Mouse (Mus musculus) skeletal muscle tissue, adult 2 months (tissue): ENCODE data around the gene Litaf.
A peak's percentile ranks its signal among the peaks of the same experiment; 100 is the strongest.
"Not testable (repeated sequence)": the region's sequence is repeated elsewhere in the genome, so short reads cannot be mapped to it uniquely, and the experiment has no call there.

Experiments used
- DNase-seq: peaks from one replicate; pipeline ENCODE4 v3.0.0-alpha.2; 2012; ENCODE audit warnings: low read depth, low spot score

The Litaf gene

DNA sequence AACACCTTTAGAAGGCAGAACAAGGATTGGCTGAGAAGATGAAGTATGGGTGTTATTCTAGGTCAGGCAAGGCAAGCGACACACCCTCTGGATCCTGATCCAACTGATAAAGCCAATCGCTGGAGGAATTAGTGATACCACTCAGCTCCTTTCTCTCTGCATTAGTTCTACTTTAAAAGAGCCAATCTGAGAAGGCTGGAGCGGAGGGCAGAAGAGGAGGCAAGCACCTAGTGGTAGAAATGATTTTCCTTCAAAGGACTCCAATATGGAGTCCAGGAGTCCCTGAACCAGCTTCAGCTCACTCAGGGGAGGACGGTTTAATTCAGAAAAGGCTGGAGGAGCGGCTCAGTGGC lies 74.2 kb downstream of the Litaf start:
- no peak for DNase-seq

DNA sequence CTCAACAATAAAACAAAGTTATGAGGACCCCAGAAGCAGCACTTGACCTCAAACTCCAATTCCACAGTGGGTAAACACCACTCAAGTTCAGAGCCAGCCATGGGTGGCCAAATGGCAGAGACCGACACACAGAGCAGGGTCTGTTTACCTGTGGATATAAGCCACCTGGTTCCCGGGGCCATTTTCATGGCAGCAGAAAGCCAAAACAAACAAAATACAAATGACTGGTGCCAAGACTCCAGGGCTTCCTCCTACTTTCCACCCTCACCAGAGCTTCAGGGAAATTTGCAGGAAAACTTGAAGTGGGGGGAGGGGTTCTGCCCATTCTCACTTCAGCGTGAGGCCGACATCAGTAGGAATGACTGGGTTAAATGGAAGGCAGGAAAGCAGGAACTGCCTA lies 75.2 kb downstream of the Litaf start:
- DNase-seq: no peak

DNA sequence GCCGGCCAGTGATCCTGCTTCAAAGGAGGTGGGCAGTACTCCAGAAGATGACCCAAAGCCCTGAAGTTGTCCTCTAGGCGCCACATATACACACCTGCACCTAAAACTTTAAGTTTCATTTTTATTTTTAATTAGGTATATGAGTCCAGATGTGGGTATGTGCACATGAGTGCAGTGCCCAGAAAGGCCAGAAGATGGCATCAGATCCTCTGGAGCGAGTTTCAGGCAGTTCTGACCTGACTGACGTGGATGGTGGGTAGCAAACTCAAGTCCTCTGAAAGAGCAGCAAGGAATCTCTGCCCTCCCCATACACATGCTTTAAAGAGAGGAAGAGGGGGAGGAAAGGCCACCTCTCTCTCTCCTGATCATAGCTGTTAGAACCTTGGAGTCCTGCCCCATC lies 76.1 kb downstream of the Litaf start:
- no peak for DNase-seq

DNA sequence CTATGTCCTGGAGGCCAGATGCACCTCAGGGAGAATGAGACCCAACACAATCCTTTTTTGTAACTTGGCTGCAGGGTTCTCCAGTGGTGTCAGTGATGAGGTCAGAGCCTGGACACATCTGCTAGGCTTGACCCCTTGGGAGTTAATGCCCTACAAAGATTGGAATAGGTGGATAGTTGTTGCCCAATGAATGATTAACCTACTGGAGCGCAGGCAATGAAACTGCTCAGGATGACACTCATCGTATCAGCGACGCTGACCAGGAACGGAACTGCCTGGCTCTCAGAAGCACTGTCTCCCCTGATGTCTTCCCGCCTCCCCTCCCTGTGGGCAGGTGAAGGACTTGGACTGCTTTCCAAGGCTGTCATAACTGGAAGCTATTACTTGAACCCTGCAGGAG lies 76.6 kb downstream of the Litaf start:
- DNase-seq: no peak

DNA sequence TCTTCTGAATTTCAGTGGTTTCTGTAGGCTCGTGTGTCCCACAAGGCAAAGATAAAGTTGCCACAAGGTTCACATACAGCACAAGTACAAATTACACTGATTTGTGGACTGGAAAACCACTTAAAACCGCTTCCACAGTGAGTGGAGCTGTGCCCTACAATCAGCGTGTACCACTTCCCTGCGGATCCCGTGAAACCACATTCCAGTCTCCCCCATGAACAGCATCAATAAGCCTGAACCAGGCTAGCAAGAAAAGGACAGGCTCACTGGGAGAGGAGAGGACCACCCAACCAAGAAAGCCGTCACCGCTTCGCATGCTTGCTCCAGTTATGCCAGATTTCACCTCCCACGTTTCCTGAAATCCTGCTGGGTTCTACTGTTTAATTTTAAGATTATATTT lies 77.7 kb downstream of the Litaf start:
- DNase-seq: no peak

DNA sequence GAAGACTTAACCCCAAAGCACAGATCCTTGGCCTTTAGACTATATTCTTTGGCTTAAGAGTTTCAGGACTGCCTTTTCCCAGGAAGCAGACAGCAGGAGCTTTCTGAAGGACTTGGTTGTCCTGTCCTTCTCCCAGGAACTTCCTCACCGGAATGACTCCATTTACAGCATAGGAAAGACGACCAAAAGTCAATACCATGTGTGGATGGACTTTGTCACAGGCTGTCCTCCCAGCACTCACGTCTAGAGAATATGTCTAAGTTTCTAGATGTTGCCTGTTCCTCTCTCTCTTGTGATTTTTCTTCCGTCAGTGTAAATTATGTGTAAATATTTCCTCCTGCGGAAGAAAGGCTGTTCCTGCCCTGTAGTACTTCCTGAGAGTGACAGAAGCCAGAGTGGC lies 81.4 kb downstream of the Litaf start:
- no peak for DNase-seq

DNA sequence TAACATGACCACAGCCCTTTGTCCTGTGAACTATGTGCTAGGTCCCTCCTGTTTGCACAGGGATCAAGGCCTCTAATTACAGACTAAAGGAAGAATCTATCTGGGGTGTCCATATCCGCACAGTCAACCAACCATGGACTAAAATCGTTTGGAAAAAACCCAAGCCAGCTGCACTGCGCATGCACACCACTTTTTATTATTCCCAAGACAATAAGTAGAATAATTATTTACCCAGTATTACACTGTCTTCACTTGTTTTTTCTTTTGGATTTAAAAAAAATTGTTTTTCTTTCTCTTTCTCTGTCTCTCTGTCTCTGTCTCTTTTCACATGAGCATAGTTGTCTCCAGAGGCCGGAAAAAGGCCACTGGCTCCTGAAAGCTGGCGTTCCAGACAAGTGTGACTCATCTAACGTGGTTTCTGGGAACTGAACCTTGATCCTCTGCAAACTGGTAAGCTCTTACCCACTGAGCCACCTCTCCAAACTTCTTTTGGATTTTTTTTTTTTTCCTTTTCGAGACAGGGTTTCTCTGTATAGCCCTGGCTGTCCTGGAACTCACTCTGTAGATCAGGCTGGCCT lies 84.4 kb downstream of the Litaf start:
- peak; percentile 41 for DNase-seq

DNA sequence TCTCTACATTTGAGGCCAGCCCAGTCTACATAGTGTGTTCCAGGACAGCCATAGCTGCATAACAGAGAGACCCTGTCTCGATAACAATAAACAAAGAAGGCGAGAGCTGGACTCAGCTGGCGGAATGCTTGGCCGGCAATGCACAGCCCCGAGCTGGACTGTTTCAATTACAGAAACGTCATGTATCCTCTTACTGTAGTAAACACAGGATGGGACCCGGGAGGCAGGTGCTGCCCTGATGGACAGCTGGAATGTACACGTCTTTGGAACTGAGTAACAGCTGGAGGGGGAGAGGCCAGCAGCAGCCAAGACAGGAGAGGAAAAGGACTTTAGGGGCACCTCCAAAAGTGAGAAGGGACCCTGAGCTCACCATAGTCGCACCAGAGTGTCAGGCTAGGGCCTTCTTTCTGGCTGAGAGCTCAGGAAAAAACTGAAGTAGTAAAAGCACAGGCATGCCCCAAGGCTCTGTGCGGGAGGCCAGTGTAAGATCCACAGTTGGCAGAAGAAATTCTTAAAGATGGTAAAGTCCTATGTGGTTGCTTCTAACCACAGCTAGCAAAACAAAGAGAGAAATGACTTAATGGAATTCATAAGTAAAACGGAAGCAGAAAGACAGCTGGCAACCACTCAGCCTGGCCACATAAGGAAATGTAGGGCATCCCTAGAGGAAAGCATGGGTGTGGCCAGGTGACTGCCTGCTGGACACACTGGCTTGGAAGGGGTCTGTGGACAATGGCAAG lies 86.7 kb downstream of the Litaf start:
- DNase-seq: no peak

DNA sequence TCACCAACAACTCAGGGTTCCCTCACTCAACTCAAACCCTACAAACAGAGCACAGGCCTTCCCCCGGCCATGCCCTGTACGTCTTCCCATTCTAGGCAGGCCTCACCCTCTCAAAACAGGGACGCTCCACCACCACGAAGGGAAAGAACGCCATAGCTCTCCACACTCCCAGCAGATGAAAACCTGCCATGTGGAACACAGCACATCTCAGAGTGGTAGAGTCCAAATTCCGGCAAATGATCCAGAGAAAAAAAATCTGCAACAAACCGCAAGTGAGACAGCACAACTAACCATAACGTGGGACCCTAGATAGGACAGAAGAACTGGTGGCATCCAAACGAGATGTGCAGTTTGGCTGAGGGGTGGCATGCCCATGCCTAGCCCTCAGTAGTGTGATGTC lies 88.1 kb downstream of the Litaf start:
- DNase-seq: no peak

DNA sequence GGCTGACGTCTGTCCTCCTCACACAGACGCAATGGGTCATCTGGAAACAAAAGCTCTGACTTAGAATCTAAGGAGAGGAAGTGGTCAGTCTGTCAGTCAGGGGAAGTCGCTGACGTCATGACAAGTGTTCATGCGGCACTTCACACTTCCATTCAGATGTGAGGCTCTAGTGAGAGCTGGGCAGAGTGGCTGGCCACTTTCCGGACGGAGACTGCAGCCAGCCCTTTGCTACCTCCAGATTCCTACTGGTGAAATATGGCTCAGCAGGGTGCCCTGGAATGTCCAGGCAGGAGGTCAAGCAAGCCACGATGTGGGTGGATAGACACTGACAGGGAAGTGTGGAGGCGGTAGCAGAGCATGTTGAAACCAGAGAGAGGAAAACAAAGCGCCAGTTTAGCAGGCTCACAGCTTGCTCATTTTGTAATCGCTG lies 89.7 kb downstream of the Litaf start:
- peak; percentile 32 for DNase-seq

DNA sequence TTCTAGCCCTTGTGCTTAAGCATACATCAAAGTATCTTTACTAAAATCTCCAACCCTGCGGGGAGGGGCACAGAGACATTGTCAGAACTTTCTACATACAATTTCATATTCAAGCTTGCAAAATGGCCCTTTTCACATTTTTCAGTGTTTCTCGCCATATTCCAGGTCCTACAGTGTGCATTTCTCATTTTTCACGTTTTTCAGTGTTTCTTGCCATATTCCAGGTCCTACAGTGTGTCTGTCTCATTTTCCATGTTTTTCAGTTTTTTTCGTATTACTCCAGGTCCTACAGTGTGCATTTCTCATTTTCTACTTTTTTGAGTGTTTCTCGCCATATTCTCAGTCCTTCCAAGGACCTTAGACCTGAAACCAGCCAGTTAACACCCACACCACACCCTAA lies 91.0 kb downstream of the Litaf start:
- DNase-seq: no peak

DNA sequence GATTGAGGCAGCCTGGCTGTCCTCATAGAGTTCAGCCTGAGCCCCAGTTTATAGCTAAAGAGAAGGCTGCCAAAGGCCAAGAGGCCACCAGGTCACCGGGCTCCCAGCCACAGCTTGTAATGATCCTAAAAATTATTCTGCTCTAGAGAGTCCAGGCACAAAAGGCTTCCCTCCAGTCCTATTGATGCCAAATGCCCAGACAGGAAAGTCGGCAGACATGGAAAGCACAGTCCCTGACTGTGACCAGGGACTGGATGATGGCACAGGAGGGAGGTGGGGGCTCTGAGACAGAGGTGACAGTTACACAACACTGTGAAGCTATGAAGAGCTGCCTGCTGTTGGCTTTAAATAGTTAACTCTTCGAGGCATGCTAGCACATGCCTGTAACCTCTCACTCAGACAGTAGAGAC lies 91.9 kb downstream of the Litaf start:
- peak; percentile 69 for DNase-seq

DNA sequence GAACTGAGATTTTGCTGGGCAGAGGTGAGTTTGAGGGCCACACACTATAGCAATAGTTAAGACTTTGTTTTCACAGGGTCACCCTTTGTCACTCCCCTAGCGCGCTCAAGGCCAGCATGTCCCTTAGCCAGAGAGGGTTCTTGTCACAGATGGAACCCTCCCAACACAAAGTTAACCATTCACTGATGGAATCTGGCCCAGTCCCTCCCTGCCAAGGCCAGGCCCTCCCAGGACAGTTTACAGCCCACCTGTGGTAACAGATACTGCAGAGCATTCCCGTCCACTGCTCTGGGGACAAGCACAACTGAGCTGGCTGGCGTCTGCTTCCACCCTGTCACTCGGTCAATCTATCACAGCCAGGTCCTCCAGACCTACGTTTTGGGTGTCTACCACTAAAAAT lies 93.7 kb downstream of the Litaf start:
- no peak for DNase-seq

DNA sequence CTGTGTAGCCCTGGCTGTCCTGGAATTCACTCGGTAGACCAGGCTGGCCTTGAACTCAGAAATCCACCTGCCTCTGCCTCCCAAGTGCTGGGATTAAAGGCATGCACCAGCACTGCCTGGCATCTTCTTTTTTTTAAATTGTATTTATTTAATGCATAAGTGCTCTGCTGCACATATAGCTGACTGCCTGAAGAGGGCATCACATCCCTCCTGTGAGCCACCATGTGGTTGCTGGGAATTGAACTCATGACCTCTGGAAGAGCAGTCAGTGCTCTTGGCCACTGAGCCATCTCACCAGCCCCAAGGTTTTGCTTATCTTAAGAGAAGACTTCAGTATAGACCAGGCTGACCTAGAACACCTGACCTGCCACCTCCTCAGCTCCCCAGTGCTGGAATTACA lies 96.0 kb downstream of the Litaf start:
- DNase-seq: not testable (repeated sequence)

DNA sequence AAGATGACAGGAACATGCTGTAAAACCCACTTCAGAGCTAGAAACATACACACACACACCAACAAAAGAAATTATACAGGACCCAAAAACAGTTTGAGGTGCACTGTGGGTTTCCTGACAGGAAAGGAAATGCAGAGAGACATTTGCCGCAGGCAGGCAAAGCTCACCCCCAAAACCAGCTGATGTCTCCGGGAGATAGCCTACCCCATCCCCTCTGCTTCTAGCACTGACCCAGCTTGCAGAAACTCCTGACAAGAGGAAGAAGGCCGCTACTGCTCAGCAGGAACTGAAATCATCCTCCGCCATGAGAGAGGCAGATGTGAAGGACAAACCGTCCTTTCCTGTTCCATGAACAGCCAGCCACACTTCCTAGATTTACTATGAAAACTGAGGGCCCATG lies 96.6 kb downstream of the Litaf start:
- no peak for DNase-seq

DNA sequence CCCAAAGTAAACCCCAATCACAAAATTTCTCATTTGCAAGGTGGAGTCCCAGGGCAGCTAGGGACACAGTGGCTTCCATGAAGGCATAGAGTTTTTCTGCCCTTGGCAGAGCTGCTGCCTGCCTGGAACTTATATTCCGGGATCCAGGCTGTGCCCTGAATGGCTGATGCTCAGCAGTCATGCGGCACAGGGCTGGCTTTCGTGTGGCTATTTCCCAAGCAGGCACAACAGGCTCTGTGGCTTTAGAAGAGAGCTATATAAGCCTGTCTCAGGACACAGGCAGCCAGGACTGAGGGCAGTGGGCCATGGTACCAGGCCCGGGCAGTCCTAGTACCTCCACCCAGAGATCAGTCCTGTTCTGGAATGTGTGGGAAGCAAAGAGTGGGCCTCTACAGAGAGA lies 97.7 kb downstream of the Litaf start:
- DNase-seq: no peak

DNA sequence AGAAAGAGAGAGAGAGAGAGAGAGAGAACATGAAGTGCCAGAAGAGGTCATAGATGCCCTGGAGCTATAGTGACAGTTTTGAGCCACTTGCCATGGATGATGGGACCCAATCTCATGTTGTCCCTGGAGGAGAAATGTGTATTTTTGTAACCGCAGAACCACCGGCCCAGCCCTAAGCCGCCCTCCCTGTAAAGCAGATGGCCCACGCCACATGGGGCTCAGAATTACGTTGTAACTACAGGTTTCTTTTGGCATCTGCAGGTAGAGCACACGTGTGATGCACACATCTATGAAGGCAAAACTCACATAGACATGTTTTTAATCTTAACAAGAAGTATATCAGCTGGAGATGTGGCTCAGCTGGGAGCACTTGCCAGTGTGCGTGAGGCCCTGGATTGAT lies 98.2 kb downstream of the Litaf start:
- no peak for DNase-seq

DNA sequence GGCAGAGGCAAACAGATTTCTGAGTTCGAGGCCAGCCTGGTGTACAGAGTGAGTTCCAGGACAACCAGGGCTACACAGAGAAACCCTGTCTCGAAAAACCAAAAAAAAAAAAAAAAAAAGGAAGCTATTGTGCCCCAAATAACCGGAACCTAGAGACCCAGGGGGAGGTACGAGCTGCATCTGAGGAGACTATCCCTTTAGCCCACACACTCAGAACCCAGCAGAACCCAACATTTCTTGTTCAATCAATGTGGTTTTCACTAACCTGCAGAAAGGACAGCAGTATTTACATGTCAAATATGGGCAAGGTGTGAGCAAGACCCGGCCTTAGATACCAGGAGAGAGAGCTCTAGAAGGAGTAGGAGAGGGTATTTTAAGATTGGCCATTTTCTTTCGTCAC lies 98.9 kb downstream of the Litaf start:
- DNase-seq: no peak

DNA sequence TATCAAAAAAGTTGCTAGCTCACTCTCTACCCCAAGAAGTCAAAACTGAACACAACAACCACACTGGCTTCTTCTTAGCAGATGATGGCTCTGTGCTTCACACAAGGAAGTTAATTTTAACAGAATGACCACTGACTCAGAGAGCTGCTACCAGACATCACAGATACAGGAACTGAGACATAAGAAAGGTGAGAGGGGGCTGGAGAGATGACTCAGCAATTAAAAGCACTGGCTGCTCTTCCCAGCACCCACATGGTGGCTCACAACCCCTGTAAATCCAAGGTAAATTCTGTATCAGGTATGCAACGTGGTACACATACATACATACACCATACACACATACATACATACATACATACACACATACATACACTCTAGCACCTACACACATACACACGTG lies 100.9 kb downstream of the Litaf start:
- DNase-seq: no peak

DNA sequence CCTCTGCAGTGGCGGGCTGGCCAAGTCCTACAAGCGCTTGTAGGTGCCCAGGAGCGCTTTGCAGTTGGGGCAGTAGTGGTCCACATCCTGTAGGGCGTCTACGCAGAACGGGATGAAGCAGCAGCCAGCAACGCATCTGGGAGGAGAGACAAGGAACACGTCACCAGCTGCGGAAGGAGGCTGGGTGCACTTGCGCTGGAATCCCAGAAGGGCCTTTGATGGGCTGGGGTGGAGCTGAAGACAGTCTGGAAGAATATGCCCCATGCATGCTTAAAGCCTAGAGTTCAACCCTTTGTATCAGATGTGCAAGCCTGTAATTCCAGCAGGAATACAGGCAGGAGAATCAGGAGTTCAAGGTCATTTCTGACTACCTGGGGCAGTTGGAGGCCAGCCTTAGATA lies 105.0 kb downstream of the Litaf start:
- no peak for DNase-seq

DNA sequence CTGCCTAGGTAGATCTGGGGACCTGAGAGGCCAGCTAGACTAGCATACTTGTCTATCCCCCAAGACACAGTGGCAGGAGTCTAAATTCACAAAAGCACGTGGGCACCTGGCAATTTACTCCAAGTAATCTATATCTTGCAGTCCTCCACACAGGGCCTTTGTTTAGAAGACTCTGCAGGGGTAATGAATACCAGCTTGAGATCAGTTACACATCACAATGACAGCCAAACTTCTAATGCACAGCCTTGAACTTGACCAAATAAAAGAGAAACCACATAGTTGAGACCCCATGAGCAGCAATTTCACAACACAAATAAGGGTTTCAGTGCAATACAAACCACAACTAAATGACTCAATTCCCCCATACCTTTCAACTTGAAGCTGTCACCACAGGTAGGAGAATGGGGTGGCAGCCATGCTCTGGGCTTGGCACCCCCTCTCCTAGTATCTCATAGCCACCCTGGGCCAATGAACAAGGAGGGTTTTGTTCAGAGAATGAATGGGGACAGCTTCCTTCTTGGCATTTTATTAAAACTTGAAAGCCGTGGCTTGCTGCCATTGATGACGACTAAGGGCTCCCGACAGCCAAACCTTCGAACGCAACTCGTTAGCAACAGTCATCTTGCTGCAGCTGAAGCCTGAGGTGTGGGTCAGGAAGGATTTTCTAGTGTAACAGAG lies 107.1 kb downstream of the Litaf start:
- DNase-seq: no peak

DNA sequence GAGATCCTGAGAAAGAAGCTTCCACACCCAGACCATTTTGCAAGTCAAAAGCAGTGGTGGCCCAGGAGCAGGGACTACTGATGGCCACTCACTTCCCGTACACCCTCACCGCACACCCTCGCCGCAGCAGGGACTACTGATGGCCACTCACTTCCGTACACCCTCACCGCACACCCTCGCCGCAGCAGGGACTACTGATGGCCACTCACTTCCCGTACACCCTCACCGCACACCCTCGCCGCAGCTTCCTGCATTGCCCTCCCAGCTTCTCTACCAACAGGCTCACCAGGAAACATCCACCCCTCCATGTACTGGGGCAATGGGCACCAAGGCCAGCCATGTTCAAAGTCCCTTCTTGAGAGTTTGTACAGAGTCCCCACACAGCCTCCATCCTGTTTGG lies 107.7 kb downstream of the Litaf start:
- DNase-seq: not testable (repeated sequence)

DNA sequence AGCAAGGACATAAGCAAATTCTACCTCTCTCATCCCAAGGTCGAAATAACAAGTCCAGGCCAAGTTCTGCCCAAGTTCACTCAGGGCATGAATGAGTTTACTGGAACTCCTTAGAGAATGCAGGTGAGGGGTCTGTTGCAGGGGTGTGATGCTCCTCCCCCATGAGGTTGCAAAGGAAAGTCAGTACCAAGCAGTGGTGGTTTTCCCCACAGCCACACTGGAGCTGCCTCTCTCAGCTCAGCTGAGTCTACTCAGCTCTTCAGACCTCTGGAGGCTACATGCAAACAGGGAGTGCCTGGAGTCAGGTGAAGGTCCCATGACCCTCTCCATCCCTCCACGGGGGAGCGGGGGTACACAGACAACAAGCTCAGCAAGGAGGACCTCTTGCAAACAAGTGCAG lies 108.2 kb downstream of the Litaf start:
- DNase-seq: no peak
